Mouse (Mus musculus): ENCODE measurements at regions not wholly inside any gene's neighbourhood (a gene's known extent, or its start where the extent isn't known, plus 50 kb on each side); places are given as distances from the start of the nearest gene placed in this dataset.

GRCm38 (mm10) chr12:54273506-54273905 lies 69.8 kb upstream of the Egln3 start:
- DNase-seq (ENCODE audit: low read depth): no peak

GRCm38 (mm10) chr12:54272696-54273095 lies 69.0 kb upstream of the Egln3 start:
- no peak for DNase-seq (ENCODE audit: low read depth)

- DNase-seq (ENCODE audit: low read depth): no peak
These were observed 68.6 kb upstream of the Egln3 start for GRCm38 (mm10) chr12:54272226-54272625.

GRCm38 (mm10) chr12:54265852-54266251 lies 62.2 kb upstream of the Egln3 start:
- no peak for DNase-seq (ENCODE audit: low read depth)

GRCm38 (mm10) chr12:54264893-54265835 lies 61.5 kb upstream of the Egln3 start:
- DNase-seq (ENCODE audit: low read depth): no peak

GRCm38 (mm10) chr12:54264418-54264733 lies 60.7 kb upstream of the Egln3 start:
- no peak for DNase-seq (ENCODE audit: low read depth)

- DNase-seq (ENCODE audit: low read depth): no peak
These were observed 60.2 kb upstream of the Egln3 start for GRCm38 (mm10) chr12:54263733-54264417.

GRCm38 (mm10) chr12:54262236-54263005 lies 58.8 kb upstream of the Egln3 start:
- no peak for DNase-seq (ENCODE audit: low read depth)

- no peak for DNase-seq (ENCODE audit: low read depth)
These were observed 57.8 kb upstream of the Egln3 start for GRCm38 (mm10) chr12:54261426-54261825.

GRCm38 (mm10) chr12:54260502-54260901 lies 56.8 kb upstream of the Egln3 start:
- DNase-seq (ENCODE audit: low read depth): no peak

GRCm38 (mm10) chr12:54257776-54258433 lies 54.2 kb upstream of the Egln3 start:
- DNase-seq (ENCODE audit: low read depth): no peak

- DNase-seq (ENCODE audit: low read depth): no peak
These were observed 53.0 kb upstream of the Egln3 start for GRCm38 (mm10) chr12:54256506-54257128.

Measured in induced T-regulatory cell, adult 2 months (primary cell).